Mouse (Mus musculus) midbrain, postnatal 0 days (tissue): ENCODE measurements around the gene Ubap2l. TPM values are rescaled to one million over a fixed set of nuclear protein-coding genes. Genes with fewer than 3 reads are reported as not detected.

Experiments used
- ATAC-seq: fragments of 200-750 bp; cut with Nextera tagmentation; 2 replicates; pipeline ENCODE4 v1.8.0; 2017; ENCODE audit warnings: moderate number of reproducible peaks, mild to moderate bottlenecking, moderate TSS enrichment, moderate library complexity; ENCODE audit not compliant: low FRiP score
- DNase-seq: peaks from one replicate; pipeline ENCODE4 v3.0.0-alpha.2; 2015; ENCODE audit warnings: low spot score
- H3K27ac ChIP-seq: fragments of 300-500 bp; sonication (generic); 2 replicates; pipeline ENCODE4 v1.5.1; 2014; ENCODE audit warnings: low read depth, mild to moderate bottlenecking, low read length, mixed read lengths
- H3K27me3 ChIP-seq: fragments of 300-500 bp; sonication (generic); 2 replicates; pipeline ENCODE4 v1.6.1; 2014; ENCODE audit warnings: low read length, control low read depth, mixed read lengths; ENCODE audit not compliant: insufficient read depth
- H3K36me3 ChIP-seq: fragments of 300-500 bp; sonication (generic); 2 replicates; pipeline ENCODE4 v1.6.1; 2014; ENCODE audit warnings: low read length, control low read depth, mixed read lengths; ENCODE audit not compliant: insufficient read depth
- H3K4me1 ChIP-seq: fragments of 300-500 bp; sonication (generic); 2 replicates; pipeline ENCODE4 v1.6.1; 2014; ENCODE audit warnings: mild to moderate bottlenecking, control low read depth, antibody characterized with exemption, low read length, mixed read lengths; ENCODE audit not compliant: insufficient read depth
- H3K4me2 ChIP-seq: fragments of 300-500 bp; sonication (generic); 2 replicates; pipeline ENCODE4 v1.6.1; 2014; ENCODE audit warnings: low read depth, mild to moderate bottlenecking, low read length, mixed read lengths; ENCODE audit not compliant: poor library complexity, severe bottlenecking
- H3K4me3 ChIP-seq: fragments of 300-500 bp; sonication (generic); 2 replicates; pipeline ENCODE4 v1.5.1; 2014; ENCODE audit warnings: low read depth, mild to moderate bottlenecking, low read length, moderate library complexity
- H3K9ac ChIP-seq: fragments of 300-500 bp; sonication (generic); replicated peaks from 2 replicates; pipeline ENCODE4 v1.6.1; 2014; ENCODE audit warnings: mild to moderate bottlenecking, low read length, moderate library complexity, mixed read lengths; ENCODE audit not compliant: poor library complexity, severe bottlenecking
- H3K9me3 ChIP-seq: fragments of 300-500 bp; sonication (generic); 2 replicates; pipeline ENCODE4 v1.6.1; 2016; ENCODE audit warnings: low read length, control low read depth
- CTCF ChIP-seq: IDR thresholded peaks from 2 replicates; pipeline ENCODE4 v1.5.1; 2016; ENCODE audit warnings: antibody characterized with exemption, mild to moderate bottlenecking
- WGBS: fragments of 180-500 bp; shearing (Covaris S2); extraction: QIAGEN DNeasy Blood & Tissue Kit; methylation state at CpG from one replicate; pipeline ENCODE4 v1.1.7; 2014; 5-methylcytosine and 5-hydroxymethylcytosine counted together
- polyA plus RNA-seq: library from polyadenylated mRNA; unstranded; fragments of >200 nt; fragmentation: Nextera tagmentation; extraction: Ambion mirVana; gene quantifications from 2 replicates; pipeline ENCODE4 v1.2.1, GENCODE M21; 2015
- total RNA-seq: library from RNA; depleted of rRNA; stranded (reverse); fragments of >200 nt; gene quantifications from 2 replicates; pipeline ENCODE4 v1.2.3, GENCODE M21; 2014

The Ubap2l gene
- total and polyA plus RNA-seq, 2 experiments from 2014 or later = 108 to 133 TPM

GRCm38 (mm10) chr3:90062539-90062938 lies 10.1 kb upstream of the Ubap2l start:
- H3K27me3 ChIP-seq = no peaks in the 10 kb centered on the region
- peaks cover 18% of the 10 kb centered on the region for H3K36me3 ChIP-seq
- H3K4me3 ChIP-seq = no peak overlapping the region
- TF ChIP-seq CTCF = no peak
- no peaks in the 10 kb centered on the region for H3K4me1 ChIP-seq
- H3K9me3 ChIP-seq = no peaks in the 10 kb centered on the region
- no peak overlapping the region for H3K4me2 ChIP-seq
- WGBS = 54% methylated on average over 2 of the region's 2 CpGs
- H3K9ac ChIP-seq = no peak overlapping the region
- DNase-seq (no peak), ATAC-seq (no peak)
- no peak overlapping the region for H3K27ac ChIP-seq

DNA sequence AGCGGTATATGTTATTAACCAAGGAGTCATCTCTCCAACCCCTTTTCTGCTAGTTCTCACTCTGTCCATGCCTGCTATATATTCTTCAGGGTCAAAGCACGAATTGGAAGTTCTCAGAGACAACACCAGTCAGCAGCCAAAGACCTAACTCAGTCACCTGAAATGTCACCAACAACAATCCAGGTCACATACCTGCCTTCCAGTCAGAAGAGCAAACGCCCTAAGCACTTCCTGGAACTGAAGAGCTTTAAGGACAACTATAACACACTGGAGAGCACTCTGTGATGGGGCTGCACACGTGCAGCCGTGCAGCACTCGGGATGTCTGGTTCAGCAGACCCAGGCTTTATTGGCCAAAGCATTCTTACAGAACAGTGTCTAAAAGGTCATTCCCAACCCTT lies 9.1 kb upstream of the Ubap2l start:
- Histone ChIP-seq H3K9me3 (no peaks in the 10 kb centered on the region), H3K4me1 (no peaks in the 10 kb centered on the region), H3K27me3 (no peaks in the 10 kb centered on the region), H3K4me2 (no peak overlapping the region), H3K9ac (no peak overlapping the region), H3K4me3 (no peak overlapping the region), H3K27ac (no peak overlapping the region), H3K36me3 (peaks cover 18% of the 10 kb centered on the region)
- WGBS = 96% methylated on average over 6 of the region's 6 CpGs
- no peak for TF ChIP-seq CTCF
- ATAC-seq = no peak
- DNase-seq = no peak

DNA sequence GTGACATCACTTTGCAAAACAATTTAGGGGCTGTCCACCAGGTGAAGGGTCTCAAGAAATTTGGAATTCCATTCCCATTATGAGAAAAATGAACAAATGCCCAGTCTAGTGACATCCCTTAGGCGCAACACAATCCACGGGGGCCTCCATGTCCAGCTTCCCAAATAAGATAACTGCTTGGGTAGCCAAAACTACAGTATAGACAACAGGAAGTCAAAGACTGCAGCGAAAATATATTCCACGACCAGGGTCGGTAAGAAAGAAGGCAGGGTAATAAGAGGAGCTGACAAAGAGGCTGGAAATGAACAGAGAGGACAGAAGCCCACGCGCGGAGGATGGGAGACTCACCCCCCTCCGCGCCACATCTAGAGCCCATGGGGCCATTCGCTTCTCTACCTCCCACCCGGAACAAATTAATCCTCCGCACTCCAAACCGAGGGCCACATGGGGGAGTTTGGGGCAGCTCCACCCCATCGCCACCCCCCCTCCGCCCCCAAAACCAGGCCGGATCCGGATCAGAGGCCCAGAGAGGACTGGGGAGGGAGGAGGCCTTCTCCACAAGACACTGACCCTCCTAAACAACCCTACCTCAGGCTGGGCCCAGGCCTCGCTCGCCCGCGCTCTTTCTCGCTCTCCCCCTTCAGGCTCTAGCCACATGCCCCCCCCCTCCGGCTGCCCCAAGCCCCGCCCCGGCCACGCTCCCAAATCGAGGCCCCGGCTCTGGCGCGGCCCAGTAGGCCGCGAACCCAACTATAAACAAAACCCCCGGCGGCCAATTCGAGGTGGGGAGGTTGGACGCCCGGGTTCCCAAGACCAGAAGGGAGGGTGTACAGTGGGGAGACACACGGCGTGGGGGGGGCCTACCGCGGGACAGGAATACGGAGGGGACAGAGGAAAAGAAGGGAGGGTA lies 732 bp downstream of the Ubap2l start, which contains the start of gene 4933434E20Rik:
4933434E20Rik (plus strand) TSS at position 196 of the 910 bp plus-strand sequence.
- H3K36me3 ChIP-seq = peaks cover 6% of the 10 kb centered on the region; the same call in 1 of the 2 replicates
- peaks cover 5% of the 10 kb centered on the region for H3K4me1 ChIP-seq
- H3K4me2 ChIP-seq = peak within 1 kb of the TSS; percentile 58
- H3K27me3 ChIP-seq = no peaks in the 10 kb centered on the region
- ATAC-seq (peak; percentile 75), DNase-seq (peak; percentile 64)
- H3K9me3 ChIP-seq = no peaks in the 10 kb centered on the region
- peak; percentile 10; the same call in 1 of the 2 replicates for TF ChIP-seq CTCF
- peak within 1 kb of the TSS; percentile 90 for H3K4me3 ChIP-seq
- H3K27ac ChIP-seq = peak within 1 kb of the TSS; percentile 91
- WGBS = under 1% methylated on average over 43 of the region's 43 CpGs
- peak within 1 kb of the TSS; percentile 98 for H3K9ac ChIP-seq

DNA sequence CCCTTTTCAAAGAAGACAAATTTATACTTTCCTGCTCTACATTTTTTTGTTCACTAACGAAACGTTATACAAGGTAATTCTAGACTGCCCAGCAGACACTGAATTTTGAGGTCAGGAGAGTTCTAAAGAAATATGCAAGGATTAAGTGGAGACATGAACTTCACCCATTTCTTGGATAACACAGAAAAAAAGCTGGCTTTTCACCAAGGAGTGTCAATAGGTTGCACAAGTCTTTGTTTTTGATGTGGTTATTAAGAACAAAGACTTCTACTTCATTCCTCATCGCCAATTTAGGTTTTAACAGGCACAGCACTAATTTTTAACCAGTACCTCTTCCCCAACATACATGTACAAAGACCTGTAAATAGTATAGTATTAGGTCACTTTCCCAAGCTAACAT lies 2.7 kb downstream of the Ubap2l start:
- no peak overlapping the region for H3K4me2 ChIP-seq
- 69% methylated on average over 3 of the region's 3 CpGs for WGBS
- no peak for ATAC-seq

DNA sequence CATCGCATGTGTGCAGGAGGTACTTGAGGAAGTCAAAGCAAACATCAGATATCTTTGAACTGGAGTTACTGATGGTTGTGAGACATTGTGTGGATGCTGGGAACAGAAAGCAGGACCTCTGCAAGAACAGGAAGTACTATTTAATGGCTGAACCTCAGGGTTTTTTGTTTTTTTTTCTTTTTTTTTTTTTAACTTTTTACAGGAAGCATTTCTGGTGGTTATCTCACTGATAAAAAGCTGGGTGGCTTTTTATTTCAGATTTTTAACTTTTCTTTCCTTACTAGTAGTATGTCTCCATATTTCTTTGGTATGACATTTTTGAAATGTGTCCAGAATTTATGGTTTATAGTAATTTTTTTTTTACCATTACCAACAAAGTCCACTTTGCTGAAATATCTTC lies 16.2 kb downstream of the Ubap2l start:
- no peak for ATAC-seq
- Histone ChIP-seq H3K4me2 (no peak overlapping the region), H3K27me3 (no peaks in the 10 kb centered on the region), H3K4me3 (no peak overlapping the region), H3K9me3 (no peaks in the 10 kb centered on the region), H3K4me1 (no peaks in the 10 kb centered on the region), H3K27ac (no peak overlapping the region), H3K9ac (no peak overlapping the region), H3K36me3 (peaks cover 32% of the 10 kb centered on the region)
- WGBS = 94% methylated on average over 1 of the region's 1 CpGs
- no peak for TF ChIP-seq CTCF
- DNase-seq = no peak

More for the DNA sequence above, 2.7 kb downstream of the Ubap2l start:
- no peak overlapping the region for H3K27ac ChIP-seq
- H3K9ac ChIP-seq = no peak overlapping the region
- no peak overlapping the region for H3K4me3 ChIP-seq
- 0 out of 2 replicates have a peak, but pooled peaks cover 2% of the 10 kb centered on the region for H3K36me3 ChIP-seq
- H3K9me3 ChIP-seq = no peaks in the 10 kb centered on the region
- H3K27me3 ChIP-seq = no peaks in the 10 kb centered on the region
- peaks cover 5% of the 10 kb centered on the region for H3K4me1 ChIP-seq
- no peak for TF ChIP-seq CTCF
- no peak for DNase-seq

- Histone ChIP-seq H3K36me3 (peaks cover 38% of the 10 kb centered on the region), H3K4me2 (no peak overlapping the region), H3K27ac (no peak overlapping the region), H3K9me3 (no peaks in the 10 kb centered on the region), H3K27me3 (no peaks in the 10 kb centered on the region), H3K4me3 (no peak overlapping the region), H3K9ac (no peak overlapping the region), H3K4me1 (no peaks in the 10 kb centered on the region)
- TF ChIP-seq CTCF = no peak
- ATAC-seq (no peak), DNase-seq (no peak)
- WGBS = 99% methylated on average over 2 of the region's 2 CpGs
Observed at GRCm38 (mm10) chr3:90034653-90035052, 17.8 kb downstream of the Ubap2l start.
